14 mouse cellular contexts compared by ENCODE assay signal in genomic region chr7:48132247-48132646, GRCm38 (mm10). TPM values are rescaled to one million over a fixed set of nuclear protein-coding genes. Genes with fewer than 3 reads are reported as not detected.
A peak's percentile ranks its signal among the peaks of the same experiment; 100 is the strongest.
DNase-seq lines count a peak whose midpoint lies in the region; ATAC-seq and TF ChIP-seq lines count a peak whose summit lies in the region.
"Not testable (repeated sequence)": the region's sequence is repeated elsewhere in the genome, so short reads cannot be mapped to it uniquely, and the experiment has no call there.
"Had no signal": no experiment of that assay in that cellular context is flagged by ENCODE, and none has a peak within 500 bp of the region (broad histone marks: within the 10 kb centered on the region; RNA-seq: fewer than 3 reads in every experiment).

No protein-coding gene starts in this region.

- peak; percentile 39 for DNase-seq in embryo, embryonic 9.5 days (ENCODE audit: extremely low spot score)
- DNase-seq in forebrain, postnatal 0 days: peak; percentile 37
- DNase-seq in kidney, postnatal 0 days (ENCODE audit: low spot score): peak; percentile 44
- DNase-seq in liver, embryonic 13.5 days: not testable (repeated sequence)
- DNase-seq in right cerebral cortex, adult 18-20 months: peak; percentile 3

- not testable (repeated sequence) for TF ChIP-seq POLR2A in ES-Bruce4 (IDR thresholded peaks at IDR 0.05; ENCODE audit: insufficient read depth, low read length)

- H3K4me1 ChIP-seq in ES-Bruce4 (ENCODE audit: control insufficient read depth, insufficient read depth, low read length); forebrain, postnatal 0 days (ENCODE audit: insufficient read depth); hindbrain, embryonic 12.5 days; kidney, postnatal 0 days (replicated peaks; ENCODE audit: insufficient read depth, low read length); liver, embryonic 13.5 days (replicated peaks); midbrain, embryonic 12.5 days: not testable (repeated sequence)

- not testable (repeated sequence) for TF ChIP-seq CTCF in ES-Bruce4 (IDR thresholded peaks at IDR 0.05; ENCODE audit: low read depth, low read length)
- TF ChIP-seq CTCF in forebrain, postnatal 0 days (IDR thresholded peaks at IDR 0.05; ENCODE audit: low read depth): peak; percentile 50
- TF ChIP-seq CTCF in kidney, postnatal 0 days (IDR thresholded peaks at IDR 0.05; ENCODE audit: low read depth): peak; percentile 64

- H3K4me3 ChIP-seq in ES-Bruce4 (ENCODE audit: low read depth, low read length); kidney, postnatal 0 days (replicated peaks; ENCODE audit: low read depth, low read length): not testable (repeated sequence)
- H3K4me3 ChIP-seq in forebrain, postnatal 0 days (ENCODE audit: low read depth, low read length): peak overlapping the region; percentile 30; the same call in 1 of the 2 replicates
- H3K4me3 ChIP-seq in hindbrain, embryonic 12.5 days: peak overlapping the region; percentile 38; the same call in 1 of the 2 replicates
- H3K4me3 ChIP-seq in liver, embryonic 13.5 days (replicated peaks): peak overlapping the region; percentile 48; the same call in 1 of the 2 replicates
- peak overlapping the region; percentile 38 for H3K4me3 ChIP-seq in midbrain, embryonic 12.5 days

- not testable (repeated sequence) for TF ChIP-seq EP300 in ES-Bruce4 (IDR thresholded peaks at IDR 0.05; ENCODE audit: insufficient read depth, low read depth, low read length)

- H3K27me3 ChIP-seq in ES-Bruce4 (ENCODE audit: control insufficient read depth, insufficient read depth, low read length, poor library complexity, severe bottlenecking); forebrain, postnatal 0 days (ENCODE audit: insufficient read depth, low read length); hindbrain, embryonic 12.5 days; kidney, postnatal 0 days (ENCODE audit: insufficient read depth, low read length); liver, embryonic 13.5 days; midbrain, embryonic 12.5 days: not testable (repeated sequence)

- not testable (repeated sequence) for H3K27ac ChIP-seq in ES-Bruce4 (ENCODE audit: insufficient read depth, low read length); forebrain, postnatal 0 days (ENCODE audit: low read depth, low read length); hindbrain, embryonic 12.5 days; kidney, postnatal 0 days; liver, embryonic 13.5 days; midbrain, embryonic 12.5 days (replicated peaks)

- WGBS in forebrain, postnatal 0 days: 0% methylated on average over 4 of the region's 7 CpGs
- WGBS in hindbrain, embryonic 12.5 days: under 1% methylated on average over 5 of the region's 7 CpGs
- 0% methylated on average over 4 of the region's 7 CpGs for WGBS in kidney, postnatal 0 days
- WGBS in liver, embryonic 13.5 days (ENCODE audit: insufficient replicate concordance): 0% methylated on average over 5 of the region's 7 CpGs
- WGBS in midbrain, embryonic 12.5 days: 0% methylated on average over 6 of the region's 7 CpGs

- ATAC-seq in forebrain, postnatal 0 days: peak; percentile 58
- peak; percentile 80; the same call in 1 of the 2 replicates for ATAC-seq in hindbrain, embryonic 12.5 days (ENCODE audit: low FRiP score)
- peak; percentile 65; the same call in 1 of the 2 replicates for ATAC-seq in kidney, postnatal 0 days (replicated peaks; ENCODE audit: low FRiP score, low read depth)
- not testable (repeated sequence) for ATAC-seq in liver, embryonic 13.5 days (ENCODE audit: low read depth)
- peak; percentile 82 for ATAC-seq in midbrain, embryonic 12.5 days (ENCODE audit: low FRiP score, low read depth)

- peak overlapping the region; percentile 56 for H3K4me2 ChIP-seq in forebrain, postnatal 0 days (ENCODE audit: low read depth)
- peak overlapping the region; percentile 52 for H3K4me2 ChIP-seq in hindbrain, embryonic 12.5 days (replicated peaks)
- H3K4me2 ChIP-seq in kidney, postnatal 0 days (ENCODE audit: low read length); liver, embryonic 13.5 days: not testable (repeated sequence)
- peak overlapping the region; percentile 54 for H3K4me2 ChIP-seq in midbrain, embryonic 12.5 days (replicated peaks)

- peak overlapping the region; percentile 64 for H3K9ac ChIP-seq in ES-Bruce4 (ENCODE audit: low read depth, poor library complexity, severe bottlenecking)
- not testable (repeated sequence) for H3K9ac ChIP-seq in forebrain, postnatal 0 days; hindbrain, embryonic 12.5 days; kidney, postnatal 0 days (ENCODE audit: low read depth, low read length); liver, embryonic 13.5 days; midbrain, embryonic 12.5 days (replicated peaks)

- H3K9me3 ChIP-seq in ES-Bruce4 (replicated peaks; ENCODE audit: control insufficient read depth, insufficient read depth, low read length, poor library complexity, severe bottlenecking); forebrain, postnatal 0 days (ENCODE audit: low read length); hindbrain, embryonic 12.5 days (replicated peaks); kidney, postnatal 0 days (replicated peaks; ENCODE audit: low read length); liver, embryonic 13.5 days (replicated peaks); midbrain, embryonic 12.5 days: not testable (repeated sequence)

- not testable (repeated sequence) for H3K36me3 ChIP-seq in ES-Bruce4 (ENCODE audit: control insufficient read depth, insufficient read depth, low read length, poor library complexity, severe bottlenecking); forebrain, postnatal 0 days (ENCODE audit: insufficient read depth); hindbrain, embryonic 12.5 days; kidney, postnatal 0 days (ENCODE audit: insufficient read depth, low read length); liver, embryonic 13.5 days; midbrain, embryonic 12.5 days

RNA-seq across cellular contexts. Expression of gene Mrgprb5, which starts 36.6 kb away (rescaled TPM):
- not detected in 2 replicates for polyA plus RNA-seq in ES-Bruce4 (2011; ENCODE audit: insufficient read depth, insufficient read length, low read depth, missing spikeins)
- total RNA-seq in forebrain, postnatal 0 days (2014; rRNA removed): not detected in 2 replicates
- polyA plus RNA-seq in forebrain, postnatal 0 days (2015; fragmentation: Nextera tagmentation; extraction: Ambion mirVana): not detected in 2 replicates
- not detected in 2 replicates for polyA plus RNA-seq in hindbrain, embryonic 12.5 days (2016; fragmentation: Nextera tagmentation; extraction: Ambion mirVana)
- not detected in 2 replicates for polyA plus RNA-seq in kidney, postnatal 0 days (2015; fragmentation: Nextera tagmentation; extraction: Ambion mirVana)
- polyA plus RNA-seq in liver, embryonic 13.5 days (2015; fragmentation: Nextera tagmentation; extraction: Ambion mirVana): not detected in 2 replicates
- not detected in 2 replicates for polyA plus RNA-seq in midbrain, embryonic 12.5 days (2016; fragmentation: Nextera tagmentation; extraction: Ambion mirVana)
- total RNA-seq: gastrocnemius, adult 8-10 months; heart, postnatal 36 days; layer of hippocampus, postnatal 14 days; neutrophil, adult 5-6 weeks had no signal
- polyA plus RNA-seq: lung, adult 2 months; spleen, adult 2 months had no signal
